Mouse (Mus musculus): ENCODE data around the gene Arpc1b. TPM values are rescaled to one million over a fixed set of nuclear protein-coding genes. Genes with fewer than 3 reads are reported as not detected.
"Not testable (repeated sequence)": the region's sequence is repeated elsewhere in the genome, so short reads cannot be mapped to it uniquely, and the experiment has no call there.

Arpc1b gene
- polyA plus RNA-seq (2015; fragmentation: Nextera tagmentation; extraction: Ambion mirVana) = 294 and 313 TPM in 2 replicates

GRCm38 (mm10) chr5:145114071-145114605, at the start of gene Arpc1b:
TSS of gene Arpc1b (plus strand) at chr5:145114215.
- H3K27me3 ChIP-seq = no peaks in the 10 kb centered on the region
- H3K4me2 ChIP-seq = peak within 1 kb of the TSS; percentile 87
- WGBS = under 1% methylated on average over 53 of the region's 53 CpGs
- peak within 1 kb of the TSS; percentile 68 for H3K9ac ChIP-seq
- peaks cover 23% of the 10 kb centered on the region for H3K36me3 ChIP-seq
- H3K9me3 ChIP-seq (replicated peaks) = no peaks in the 10 kb centered on the region
- ATAC-seq (replicated peaks; ENCODE audit: low FRiP score) = peak; percentile 83
- H3K27ac ChIP-seq = peak within 1 kb of the TSS; percentile 48
- H3K4me3 ChIP-seq (replicated peaks) = peak within 1 kb of the TSS; percentile 77
- peaks cover 44% of the 10 kb centered on the region for H3K4me1 ChIP-seq

- Histone ChIP-seq H3K36me3 (no peaks in the 10 kb centered on the region), H3K4me3 (replicated peaks) (no peak overlapping the region), H3K27ac (no peak overlapping the region), H3K27me3 (peaks cover 3% of the 10 kb centered on the region; the same call in 1 of the 2 replicates), H3K4me1 (no peaks in the 10 kb centered on the region), H3K9ac (no peak overlapping the region), H3K4me2 (no peak overlapping the region), H3K9me3 (replicated peaks) (no peaks in the 10 kb centered on the region)
- 95% methylated on average over 1 of the region's 1 CpGs for WGBS
- ATAC-seq (replicated peaks; ENCODE audit: low FRiP score) = no peak
Observed at GRCm38 (mm10) chr5:145064765-145065340, 49.2 kb upstream of the Arpc1b start.

DNA sequence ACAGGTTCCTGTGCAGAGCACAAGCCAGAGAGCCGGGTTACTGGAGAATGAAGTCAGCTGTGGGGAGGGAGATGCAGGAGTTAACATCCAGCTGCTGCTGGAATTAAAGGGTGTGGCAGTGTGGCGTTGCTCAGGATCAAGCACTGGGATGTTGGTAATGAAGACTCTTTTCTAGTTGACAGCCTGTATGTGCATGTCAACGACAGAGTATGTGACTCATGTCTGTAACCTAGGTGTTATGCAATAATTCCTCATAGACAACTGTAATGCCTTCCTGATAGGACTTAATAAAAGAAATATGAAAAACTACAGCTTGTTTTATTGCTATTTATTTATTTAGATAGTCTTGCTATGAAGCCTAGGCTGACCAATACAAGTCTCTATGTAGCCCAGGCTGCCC, 45.2 kb upstream of the Arpc1b start:
- H3K4me3 ChIP-seq (replicated peaks) = no peak overlapping the region
- no peaks in the 10 kb centered on the region for H3K4me1 ChIP-seq
- no peak overlapping the region for H3K27ac ChIP-seq
- H3K4me2 ChIP-seq = no peak overlapping the region
- no peak overlapping the region for H3K9ac ChIP-seq
- no peaks in the 10 kb centered on the region for H3K36me3 ChIP-seq
- H3K27me3 ChIP-seq = peaks cover 3% of the 10 kb centered on the region; the same call in 1 of the 2 replicates
- 50% methylated on average over 3 of the region's 3 CpGs for WGBS
- H3K9me3 ChIP-seq (replicated peaks) = no peaks in the 10 kb centered on the region
- no peak for ATAC-seq (replicated peaks; ENCODE audit: low FRiP score)

DNA sequence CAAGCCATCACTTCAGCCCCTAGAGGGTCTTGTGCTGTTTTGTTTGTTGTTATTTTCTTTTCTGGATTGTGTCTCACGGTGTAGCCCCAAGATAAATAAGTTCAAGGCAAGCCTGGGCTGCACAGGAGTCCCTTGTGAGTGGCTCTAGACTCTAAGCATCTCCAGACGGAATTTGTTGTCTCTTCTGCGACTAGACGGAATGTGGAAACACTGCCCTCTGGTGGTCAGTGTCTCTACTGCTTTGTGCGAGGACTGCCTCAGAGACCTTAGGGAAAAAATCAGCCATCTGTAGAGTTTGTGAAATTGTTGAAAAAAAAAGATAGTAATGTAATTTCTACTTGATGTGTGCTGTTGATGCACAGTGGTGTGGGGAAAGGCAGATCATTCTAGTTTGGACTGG, 44.3 kb upstream of the Arpc1b start:
- no peak overlapping the region for H3K4me3 ChIP-seq (replicated peaks)
- H3K27me3 ChIP-seq = peaks cover 3% of the 10 kb centered on the region; the same call in 1 of the 2 replicates
- H3K4me2 ChIP-seq = no peak overlapping the region
- H3K27ac ChIP-seq = no peak overlapping the region
- no peak overlapping the region for H3K9ac ChIP-seq
- no peaks in the 10 kb centered on the region for H3K36me3 ChIP-seq
- WGBS = 0% methylated on average over 5 of the region's 5 CpGs
- ATAC-seq (replicated peaks; ENCODE audit: low FRiP score) = peak; percentile 40; the same call in 1 of the 2 replicates
- no peaks in the 10 kb centered on the region for H3K9me3 ChIP-seq (replicated peaks)
- H3K4me1 ChIP-seq = no peaks in the 10 kb centered on the region

DNA sequence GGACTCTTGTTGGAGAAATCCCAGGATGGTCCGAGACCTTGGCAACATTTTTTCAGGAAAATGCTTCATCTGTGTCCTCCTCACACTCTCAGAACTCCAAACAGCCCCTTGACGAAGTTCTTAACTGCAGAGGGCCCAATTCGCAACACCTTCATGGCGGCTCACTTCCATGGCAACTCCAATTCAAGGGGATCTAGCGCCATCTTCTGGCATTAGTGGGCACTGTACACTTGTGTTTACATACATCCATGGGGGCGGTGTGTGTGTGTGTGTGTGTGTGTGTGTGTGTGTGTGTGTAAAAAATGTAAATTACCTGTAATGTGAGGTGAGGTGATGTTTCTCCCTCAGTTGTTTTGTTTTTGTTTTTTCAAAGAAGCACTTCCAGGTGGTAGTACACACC, 42.7 kb upstream of the Arpc1b start:
- Histone ChIP-seq H3K4me2 (no peak overlapping the region), H3K27ac (no peak overlapping the region), H3K4me1 (no peaks in the 10 kb centered on the region), H3K27me3 (peaks cover 3% of the 10 kb centered on the region; the same call in 1 of the 2 replicates), H3K36me3 (no peaks in the 10 kb centered on the region), H3K9ac (no peak overlapping the region), H3K4me3 (replicated peaks) (no peak overlapping the region), H3K9me3 (replicated peaks) (no peaks in the 10 kb centered on the region)
- 60% methylated on average over 6 of the region's 6 CpGs for WGBS
- no peak for ATAC-seq (replicated peaks; ENCODE audit: low FRiP score)

GRCm38 (mm10) chr5:145075081-145075480, 38.9 kb upstream of the Arpc1b start:
- H3K4me3 ChIP-seq (replicated peaks) = no peak overlapping the region
- no peaks in the 10 kb centered on the region for H3K4me1 ChIP-seq
- ATAC-seq (replicated peaks; ENCODE audit: low FRiP score) = no peak
- H3K9me3 ChIP-seq (replicated peaks) = no peaks in the 10 kb centered on the region
- no peaks in the 10 kb centered on the region for H3K27me3 ChIP-seq
- WGBS = 60% methylated on average over 3 of the region's 3 CpGs
- no peak overlapping the region for H3K27ac ChIP-seq
- H3K36me3 ChIP-seq = no peaks in the 10 kb centered on the region
- H3K4me2 ChIP-seq = no peak overlapping the region
- H3K9ac ChIP-seq = no peak overlapping the region

DNA sequence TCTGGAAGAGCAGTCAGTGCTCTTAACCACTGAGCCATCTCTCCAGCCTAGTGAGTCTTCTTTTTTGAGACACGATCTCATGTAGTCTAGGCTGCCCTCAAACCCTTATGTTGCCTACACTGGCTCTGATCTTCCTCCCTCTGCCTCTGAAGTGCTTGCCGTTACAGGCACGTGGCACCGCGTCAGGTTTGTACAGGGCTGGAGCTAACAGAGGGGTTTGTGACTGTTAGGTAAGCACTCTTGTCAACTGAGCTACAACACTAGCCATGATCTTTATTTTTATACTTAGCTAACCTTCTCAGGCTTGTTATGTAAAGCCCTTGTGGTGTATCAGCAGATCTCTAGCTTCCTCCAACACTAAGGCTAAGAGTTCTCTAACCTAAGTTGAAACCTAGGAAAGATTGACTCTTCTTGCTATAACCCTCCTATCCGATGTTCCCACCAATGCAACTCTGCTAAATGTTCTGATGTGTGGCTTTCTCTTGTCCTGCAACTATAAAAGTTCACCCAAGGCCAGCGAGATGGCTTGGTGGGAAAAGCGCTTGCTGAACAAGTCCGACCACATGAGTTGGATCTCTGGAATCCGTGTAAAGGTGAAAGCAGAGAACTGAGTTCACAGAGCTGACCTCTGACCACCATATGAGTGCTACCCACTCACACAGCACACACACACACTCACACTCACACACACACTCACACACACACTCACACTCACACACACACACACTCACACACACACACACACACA, 32.0 kb upstream of the Arpc1b start:
- ATAC-seq (replicated peaks; ENCODE audit: low FRiP score) = no peak
- no peaks in the 10 kb centered on the region for H3K9me3 ChIP-seq (replicated peaks)
- H3K27me3 ChIP-seq = no peaks in the 10 kb centered on the region
- H3K36me3 ChIP-seq = 0 out of 2 replicates have a peak, but pooled peaks cover 6% of the 10 kb centered on the region
- H3K4me2 ChIP-seq = no peak overlapping the region
- no peak overlapping the region for H3K4me3 ChIP-seq (replicated peaks)
- H3K9ac ChIP-seq = no peak overlapping the region
- H3K27ac ChIP-seq = no peak overlapping the region
- peaks cover 15% of the 10 kb centered on the region for H3K4me1 ChIP-seq
- 87% methylated on average over 10 of the region's 10 CpGs for WGBS

- Histone ChIP-seq H3K4me1 (peaks cover 15% of the 10 kb centered on the region), H3K36me3 (peaks cover 14% of the 10 kb centered on the region; the same call in 1 of the 2 replicates), H3K4me2 (peak overlapping the region; percentile 78), H3K4me3 (replicated peaks) (peak overlapping the region; percentile 95), H3K9ac (peak overlapping the region; percentile 99), H3K27ac (peak overlapping the region; percentile 79)
- 50% methylated on average over 6 of the region's 6 CpGs for WGBS
- peak; percentile 14; the same call in 1 of the 2 replicates for ATAC-seq (replicated peaks; ENCODE audit: low FRiP score)
- not testable (repeated sequence) for H3K27me3 ChIP-seq; H3K9me3 ChIP-seq (replicated peaks)
Observed at GRCm38 (mm10) chr5:145083201-145083600, 30.8 kb upstream of the Arpc1b start.

- H3K4me3 ChIP-seq (replicated peaks) = peak within 1 kb of the TSS; percentile 95
Observed at GRCm38 (mm10) chr5:145083632-145084451, 30.2 kb upstream of the Arpc1b start, which contains the start of the genes Arpc1a and Kpna7. TSS of gene Arpc1a (plus strand) at chr5:145083830. TSS of gene Kpna7 (minus strand) at chr5:145084030.

DNA sequence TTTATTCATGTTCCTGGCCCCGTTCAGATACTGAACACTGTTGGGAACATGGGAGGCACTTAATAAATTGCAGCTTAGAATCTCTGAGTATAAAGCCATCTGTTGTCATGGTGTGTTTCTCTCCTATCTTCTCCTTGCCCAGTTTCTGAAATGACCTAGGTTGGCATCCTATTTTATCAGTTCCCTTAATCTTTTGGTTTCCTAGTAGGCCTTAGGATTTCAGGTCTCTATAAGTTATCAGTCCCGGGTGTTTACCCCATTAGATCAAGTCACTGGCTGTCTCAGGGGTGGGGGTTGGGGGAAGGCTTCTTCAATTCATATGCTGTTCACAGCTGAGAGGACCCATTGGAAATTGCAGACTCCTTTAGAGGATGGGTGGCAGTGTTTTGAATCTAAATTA, 29.2 kb upstream of the Arpc1b start:
- 66% methylated on average over 2 of the region's 2 CpGs for WGBS
- H3K9ac ChIP-seq = peak overlapping the region; percentile 99
- ATAC-seq (replicated peaks; ENCODE audit: low FRiP score) = no peak
- H3K4me1 ChIP-seq = peaks cover 15% of the 10 kb centered on the region
- no peak overlapping the region for H3K27ac ChIP-seq
- H3K27me3 ChIP-seq = no peaks in the 10 kb centered on the region
- H3K4me3 ChIP-seq (replicated peaks) = peak overlapping the region; percentile 95
- peaks cover 21% of the 10 kb centered on the region; the same call in 1 of the 2 replicates for H3K36me3 ChIP-seq
- peak overlapping the region; percentile 78 for H3K4me2 ChIP-seq
- no peaks in the 10 kb centered on the region for H3K9me3 ChIP-seq (replicated peaks)

More at GRCm38 (mm10) chr5:145083632-145084451, 30.2 kb upstream of the Arpc1b start, which contains the start of the genes Arpc1a and Kpna7:
- peak; percentile 99 for ATAC-seq (replicated peaks; ENCODE audit: low FRiP score)
- Histone ChIP-seq H3K9me3 (replicated peaks) (no peaks in the 10 kb centered on the region), H3K36me3 (peaks cover 19% of the 10 kb centered on the region; the same call in 1 of the 2 replicates), H3K4me1 (peaks cover 15% of the 10 kb centered on the region), H3K9ac (peak within 1 kb of the TSS; percentile 99), H3K4me2 (peak within 1 kb of the TSS; percentile 78), H3K27me3 (no peaks in the 10 kb centered on the region), H3K27ac (peak within 1 kb of the TSS; percentile 79)
- 1% methylated on average over 54 of the region's 54 CpGs for WGBS

DNA sequence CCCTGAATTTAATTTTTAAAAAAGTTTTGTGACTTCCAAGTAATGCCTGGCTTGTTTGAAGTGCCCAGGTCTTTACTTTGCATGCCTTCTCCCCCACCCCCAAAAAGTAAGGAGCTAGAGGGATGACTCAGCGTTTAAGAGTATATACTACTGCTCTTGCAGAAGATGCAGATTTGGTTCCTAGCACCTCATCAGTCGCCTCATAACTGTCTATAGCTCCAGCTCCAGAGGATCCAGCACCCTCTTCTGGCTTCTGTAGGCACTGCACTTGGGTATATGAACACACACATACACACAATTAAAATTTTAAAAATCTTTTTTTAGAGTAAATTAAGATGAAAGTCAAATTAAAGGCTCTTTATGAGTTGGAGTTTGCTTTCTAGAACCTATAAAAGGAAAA, 25.8 kb upstream of the Arpc1b start:
- H3K4me1 ChIP-seq = peaks cover 15% of the 10 kb centered on the region
- no peak overlapping the region for H3K27ac ChIP-seq
- H3K27me3 ChIP-seq = no peaks in the 10 kb centered on the region
- no peaks in the 10 kb centered on the region for H3K9me3 ChIP-seq (replicated peaks)
- WGBS = 93% methylated on average over 2 of the region's 2 CpGs
- H3K4me3 ChIP-seq (replicated peaks) = no peak overlapping the region
- peaks cover 43% of the 10 kb centered on the region for H3K36me3 ChIP-seq
- H3K4me2 ChIP-seq = no peak overlapping the region
- no peak for ATAC-seq (replicated peaks; ENCODE audit: low FRiP score)
- H3K9ac ChIP-seq = no peak overlapping the region
